Mouse (Mus musculus): ENCODE measurements around the gene Derl2.

The Derl2 gene

DNA sequence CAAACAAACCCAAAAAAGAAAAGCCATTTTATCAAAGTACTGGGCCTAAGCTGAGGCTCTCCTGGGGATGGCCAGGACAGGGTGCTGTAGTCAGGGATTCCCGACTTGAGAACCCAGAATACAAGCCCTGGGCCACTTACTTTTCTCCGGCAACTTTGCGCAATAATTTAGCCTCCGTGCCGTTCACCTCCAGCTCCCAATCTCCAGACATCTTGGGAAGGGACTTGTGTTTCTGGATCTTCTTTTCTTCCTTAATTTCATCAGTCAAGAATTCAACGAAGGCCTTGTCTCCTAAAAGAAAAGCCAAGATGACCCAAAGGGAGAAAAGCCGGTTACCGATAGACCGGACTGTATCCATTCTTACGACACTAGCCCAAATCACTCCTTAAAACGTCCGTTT, 37.6 kb downstream of the Derl2 start:
- DNase-seq (ENCODE audit: low spot score): no peak

DNA sequence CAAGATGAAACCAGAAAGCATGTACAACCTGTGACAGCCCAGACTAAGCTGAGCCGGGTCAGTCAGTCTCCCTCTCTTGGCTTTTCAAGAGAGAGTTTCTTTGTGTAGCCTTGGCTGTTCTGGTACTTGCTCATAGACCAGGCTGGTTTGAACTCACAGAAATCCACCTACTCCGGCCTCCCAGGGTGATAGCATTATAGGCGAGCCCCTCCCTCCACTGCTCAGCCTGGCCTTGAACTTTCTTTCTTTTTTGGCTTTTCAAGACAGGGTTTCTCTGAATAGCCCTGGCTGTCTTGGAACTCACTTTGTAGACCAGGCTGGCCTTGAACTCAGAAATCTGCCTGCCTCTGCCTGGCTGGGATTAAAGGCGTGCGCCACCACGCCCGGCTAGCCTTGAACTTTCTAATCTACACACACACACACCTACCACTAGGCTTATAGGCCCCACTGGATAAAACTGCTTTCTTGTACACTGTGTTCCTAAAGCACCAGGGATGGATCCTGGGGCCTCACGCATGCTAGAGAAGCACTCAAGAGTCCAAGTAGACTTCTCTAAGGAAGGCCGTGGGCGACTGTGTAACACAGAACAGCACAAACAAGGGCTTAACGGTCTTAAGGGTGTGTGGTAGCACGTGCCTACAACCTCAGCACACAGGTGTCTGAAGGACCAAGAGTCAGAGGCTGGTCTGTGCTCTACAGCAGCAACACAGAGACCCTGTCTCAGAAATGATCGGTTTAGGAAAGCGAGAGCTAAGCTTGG, 38.7 kb downstream of the Derl2 start:
- DNase-seq (ENCODE audit: low spot score): no peak

- no peak for DNase-seq (ENCODE audit: low spot score)
These were observed 39.4 kb downstream of the Derl2 start for GRCm38 (mm10) chr11:70980232-70980631.

GRCm38 (mm10) chr11:70977293-70977692, 42.3 kb downstream of the Derl2 start:
- DNase-seq (ENCODE audit: low spot score): no peak

- no peak for DNase-seq (ENCODE audit: low spot score)
These were observed 44.4 kb downstream of the Derl2 start for GRCm38 (mm10) chr11:70975193-70975592.

DNA sequence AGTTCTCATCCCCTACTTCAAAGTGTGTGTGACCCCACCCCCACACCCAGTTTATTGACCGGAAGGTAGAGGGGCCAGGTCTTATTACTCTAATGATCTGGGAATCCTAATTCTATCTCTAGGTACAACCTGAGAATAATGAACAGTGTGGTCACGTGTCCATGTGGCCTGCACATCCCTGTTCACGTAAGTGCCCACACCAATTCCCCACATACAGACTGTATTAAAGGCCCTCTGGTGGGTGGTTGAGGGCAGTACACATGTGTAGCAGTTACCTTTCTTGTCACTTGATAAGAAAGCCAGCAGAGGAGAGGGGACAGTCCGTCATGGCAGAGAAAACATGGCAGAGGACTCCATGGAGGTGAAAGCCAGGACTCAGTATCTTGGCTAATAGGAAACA, 45.7 kb downstream of the Derl2 start:
- DNase-seq (ENCODE audit: low spot score): peak; percentile 36

- DNase-seq (ENCODE audit: low spot score): no peak
These were observed 47.1 kb downstream of the Derl2 start for GRCm38 (mm10) chr11:70972586-70972985.

DNA sequence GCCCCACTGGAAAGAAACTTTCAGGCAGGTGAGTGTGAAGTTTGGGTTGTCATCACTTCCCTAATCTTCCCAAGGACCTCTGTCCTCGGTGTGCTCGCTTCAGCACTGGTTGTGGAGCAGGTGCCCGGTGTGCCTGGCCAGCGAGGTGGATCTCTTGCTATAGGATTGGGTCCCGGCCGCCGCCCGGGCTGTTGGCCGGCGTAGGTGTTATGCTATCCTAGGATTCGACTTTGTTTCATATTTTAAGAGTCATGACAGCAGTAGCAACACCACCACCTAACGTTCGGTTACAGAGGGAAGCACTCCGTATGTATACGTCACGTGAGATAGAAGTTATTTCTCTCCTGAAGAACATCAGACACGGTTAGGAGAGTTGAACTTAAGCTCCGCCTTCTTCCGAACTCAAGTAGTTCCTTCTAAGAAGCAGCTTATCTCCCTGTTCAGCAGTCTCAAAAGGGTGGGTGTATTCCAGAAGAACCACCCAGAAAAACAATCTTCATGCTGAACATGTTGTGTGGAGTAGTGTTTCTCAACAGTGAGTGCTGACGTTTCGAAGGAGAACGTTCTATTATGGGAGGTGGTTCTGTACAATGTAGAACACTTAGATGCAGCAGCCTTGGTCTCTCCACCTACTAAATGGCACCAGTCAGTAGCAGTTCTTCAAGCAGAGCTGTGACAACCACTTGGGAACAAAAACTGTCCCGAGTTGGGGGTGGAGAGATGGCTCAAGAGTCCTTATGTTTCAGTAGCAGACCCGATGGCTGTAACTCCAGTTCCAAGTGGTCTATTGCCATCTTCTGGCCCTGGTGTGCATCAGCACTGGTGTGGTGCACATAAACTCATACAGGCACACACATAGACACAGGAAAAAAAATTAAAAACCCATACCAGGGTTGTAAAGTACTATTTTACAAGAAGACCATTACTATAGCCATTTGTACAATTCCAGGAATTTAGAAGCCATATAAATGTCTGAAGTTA, 48.8 kb downstream of the Derl2 start:
- peak; percentile 33 for DNase-seq (ENCODE audit: low spot score)

DNA sequence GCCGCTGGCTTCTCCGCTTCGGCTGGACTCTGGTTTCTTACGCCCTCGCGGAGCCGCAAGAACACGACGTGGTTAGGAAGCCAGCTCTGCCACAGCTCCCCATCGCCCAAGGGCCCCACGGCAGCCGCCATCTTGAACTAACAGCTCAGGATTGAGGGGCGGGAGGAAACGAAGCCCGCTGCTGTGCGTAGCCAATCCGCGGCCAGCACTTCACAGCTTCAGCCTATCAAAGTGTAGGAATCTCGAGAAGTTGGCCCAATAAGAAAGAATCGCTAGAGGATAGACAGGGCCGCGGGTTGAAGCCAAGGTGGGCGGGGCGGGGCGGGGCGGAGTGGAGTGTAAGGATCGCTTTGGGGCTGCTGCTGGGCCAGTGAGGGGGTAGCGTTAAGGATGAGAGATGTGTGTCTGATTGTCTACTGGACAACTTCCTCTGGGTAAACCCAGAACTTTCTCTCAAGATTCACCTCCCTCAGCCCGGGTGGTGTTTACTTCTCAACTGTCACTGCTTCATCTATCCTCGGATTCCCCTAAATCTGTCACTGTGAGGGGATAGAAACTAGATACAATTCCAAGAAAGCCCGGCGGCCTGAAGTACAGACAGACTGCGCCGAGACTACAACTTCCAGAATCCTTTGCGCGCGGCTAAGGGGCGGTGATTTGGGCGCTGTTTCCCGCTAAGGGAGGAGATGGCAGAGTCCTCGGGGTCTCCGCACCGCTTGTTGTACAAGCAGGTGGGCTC, 49.7 kb downstream of the Derl2 start, which contains the start of the genes Nup88 and Rpain:
TSS of gene Nup88 (minus strand) at position 153 of the 739 bp plus-strand sequence.
TSS of gene Rpain (plus strand) at position 393 of the 739 bp plus-strand sequence.
- DNase-seq (ENCODE audit: low spot score): peak; percentile 97

- peak; percentile 59 for DNase-seq (ENCODE audit: low spot score)
These were observed 50.3 kb downstream of the Derl2 start for GRCm38 (mm10) chr11:70969271-70969794.

GRCm38 (mm10) chr11:70964222-70964907, 55.3 kb downstream of the Derl2 start:
- peak; percentile 32 for DNase-seq (ENCODE audit: low spot score)

DNA sequence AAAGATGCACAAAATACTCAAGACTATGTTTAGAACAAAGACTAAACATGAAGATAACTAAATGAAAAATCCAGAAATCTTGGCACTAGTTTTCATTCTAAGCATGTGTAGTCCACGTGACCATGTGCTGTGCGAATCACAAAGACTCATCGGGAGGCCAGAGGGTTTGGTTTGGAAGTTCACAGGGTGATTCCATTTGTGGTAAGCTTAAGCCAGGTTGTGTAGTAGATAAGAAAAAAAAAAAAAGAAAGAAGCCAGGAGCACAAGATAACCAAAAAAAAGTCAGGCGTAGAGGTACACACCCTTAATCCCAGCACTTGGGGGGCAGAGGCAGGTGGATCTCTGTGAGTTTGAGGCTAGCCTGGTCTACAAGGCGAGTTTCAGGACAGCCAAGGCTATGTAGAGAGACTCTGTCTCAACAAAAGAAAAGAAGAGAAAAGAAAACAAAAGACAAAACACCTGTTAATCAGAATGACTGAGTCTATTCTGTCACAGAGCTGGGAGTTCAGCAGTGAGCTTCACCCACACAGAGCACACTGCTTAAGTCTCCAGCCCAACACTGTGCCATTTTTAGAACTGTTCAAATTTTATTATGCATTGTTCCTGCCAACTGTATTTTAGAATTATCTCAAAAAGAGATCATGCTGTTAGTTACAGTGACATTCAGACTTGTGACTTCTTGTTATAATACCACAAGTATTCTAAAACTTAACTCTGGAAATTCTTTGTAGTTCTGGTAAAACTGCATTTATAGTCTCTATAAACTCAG, 58.7 kb downstream of the Derl2 start:
- no peak for DNase-seq (ENCODE audit: low spot score)
